Mouse (Mus musculus): ENCODE results near the gene Nup98. TPM values are rescaled to one million over a fixed set of nuclear protein-coding genes. Genes with fewer than 3 reads are reported as not detected.
A peak's percentile ranks its signal among the peaks of the same experiment; 100 is the strongest.

Gene Nup98
- total RNA-seq, 1 experiment: 59.4 TPM

GRCm38 (mm10) chr7:102109746-102110145 lies 100.2 kb downstream of the Nup98 start:
- H3K9ac ChIP-seq (ENCODE audit: insufficient read depth, low read depth, low read length, poor library complexity, severe bottlenecking): no peak overlapping the region
- no peak overlapping the region for H3K4me3 ChIP-seq (ENCODE audit: insufficient read depth in 1 of 2, low read depth in 1 of 2, low read length in 2 of 2, poor library complexity in 1 of 2, severe bottlenecking in 1 of 2)
- in situ Hi-C loops (cut with MboI; ENCODE audit: low sequenced_read_pairs in 2 of 2, unreplicated experiment in 2 of 2): no loop called here
- no peak overlapping the region for H3K27ac ChIP-seq (ENCODE audit: insufficient read depth, low read depth, low read length, poor library complexity, severe bottlenecking)
- H3K36me3 ChIP-seq (ENCODE audit: control insufficient read depth, insufficient read depth, low read length, poor library complexity, severe bottlenecking): no peaks in the 10 kb centered on the region
- DNase-seq (ENCODE audit: low read depth, low spot score): no peak
- H3K9me3 ChIP-seq (ENCODE audit: control insufficient read depth, insufficient read depth, low read depth, low read length): no peaks in the 10 kb centered on the region
- H3K4me1 ChIP-seq (ENCODE audit: control insufficient read depth in 2 of 2, insufficient read depth in 2 of 2, low read length in 2 of 2, poor library complexity in 1 of 2): peaks cover 0 to 9% of the 10 kb centered on the region in 2 experiments; a peak in 1 of 4 replicates
- TF ChIP-seq MAFK (IDR thresholded peaks at IDR 0.05; ENCODE audit: insufficient read depth, low read depth, low read length) (no peak), CHD2 (IDR thresholded peaks at IDR 0.05; ENCODE audit: low read depth, low read length) (no peak), ZC3H11A (IDR thresholded peaks at IDR 0.05; ENCODE audit: borderline replicate concordance, low read depth, low read length) (no peak), ZNF384 (IDR thresholded peaks at IDR 0.05; ENCODE audit: low read depth, low read length) (no peak), HCFC1 (IDR thresholded peaks at IDR 0.05; ENCODE audit: borderline replicate concordance, insufficient read depth, low read length) (no peak)

- no peak for TF ChIP-seq MAFK (IDR thresholded peaks at IDR 0.05; ENCODE audit: insufficient read depth, low read depth, low read length)
- TF ChIP-seq ZNF384 (IDR thresholded peaks at IDR 0.05; ENCODE audit: low read depth, low read length): no peak
- no peak for TF ChIP-seq CHD2 (IDR thresholded peaks at IDR 0.05; ENCODE audit: low read depth, low read length)
- no peak for TF ChIP-seq ZC3H11A (IDR thresholded peaks at IDR 0.05; ENCODE audit: borderline replicate concordance, low read depth, low read length)
- TF ChIP-seq HCFC1 (IDR thresholded peaks at IDR 0.05; ENCODE audit: borderline replicate concordance, insufficient read depth, low read length): no peak
- no peak for DNase-seq (ENCODE audit: low read depth, low spot score)
- no peaks in the 10 kb centered on the region for H3K9me3 ChIP-seq (ENCODE audit: control insufficient read depth, insufficient read depth, low read depth, low read length)
- H3K4me1 ChIP-seq (ENCODE audit: control insufficient read depth in 2 of 2, insufficient read depth in 2 of 2, low read length in 2 of 2, poor library complexity in 1 of 2): peaks cover 0 to 9% of the 10 kb centered on the region in 2 experiments; a peak in 1 of 4 replicates
- no peak within 1 kb of the TSS for H3K4me3 ChIP-seq (ENCODE audit: insufficient read depth in 1 of 2, low read depth in 1 of 2, low read length in 2 of 2, poor library complexity in 1 of 2, severe bottlenecking in 1 of 2)
- H3K36me3 ChIP-seq (ENCODE audit: control insufficient read depth, insufficient read depth, low read length, poor library complexity, severe bottlenecking): no peaks in the 10 kb centered on the region
- no peak within 1 kb of the TSS for H3K9ac ChIP-seq (ENCODE audit: insufficient read depth, low read depth, low read length, poor library complexity, severe bottlenecking)
- in situ Hi-C loops (cut with MboI; ENCODE audit: low sequenced_read_pairs in 2 of 2, unreplicated experiment in 2 of 2): no loop called here
- H3K27ac ChIP-seq (ENCODE audit: insufficient read depth, low read depth, low read length, poor library complexity, severe bottlenecking): no peak within 1 kb of the TSS
Measured at GRCm38 (mm10) chr7:102109171-102109570, 100.8 kb downstream of the Nup98 start, which contains the start of gene Art5. Gene Art5 (minus strand): TSS chr7:102109489.

- H3K9ac ChIP-seq (ENCODE audit: insufficient read depth, low read depth, low read length, poor library complexity, severe bottlenecking): no peak overlapping the region
- no peaks in the 10 kb centered on the region for H3K36me3 ChIP-seq (ENCODE audit: control insufficient read depth, insufficient read depth, low read length, poor library complexity, severe bottlenecking)
- no peaks in the 10 kb centered on the region for H3K9me3 ChIP-seq (ENCODE audit: control insufficient read depth, insufficient read depth, low read depth, low read length)
- no peak overlapping the region for H3K4me3 ChIP-seq (ENCODE audit: insufficient read depth in 1 of 2, low read depth in 1 of 2, low read length in 2 of 2, poor library complexity in 1 of 2, severe bottlenecking in 1 of 2)
- H3K27ac ChIP-seq (ENCODE audit: insufficient read depth, low read depth, low read length, poor library complexity, severe bottlenecking): no peak overlapping the region
- peaks cover 0 to 6% of the 10 kb centered on the region in 2 experiments; a peak in 1 of 4 replicates for H3K4me1 ChIP-seq (ENCODE audit: control insufficient read depth in 2 of 2, insufficient read depth in 2 of 2, low read length in 2 of 2, poor library complexity in 1 of 2)
- DNase-seq (ENCODE audit: low read depth, low spot score): no peak
- TF ChIP-seq CHD2 (IDR thresholded peaks at IDR 0.05; ENCODE audit: low read depth, low read length): no peak
- TF ChIP-seq MAFK (IDR thresholded peaks at IDR 0.05; ENCODE audit: insufficient read depth, low read depth, low read length): no peak
- no peak for TF ChIP-seq ZNF384 (IDR thresholded peaks at IDR 0.05; ENCODE audit: low read depth, low read length)
- no peak for TF ChIP-seq HCFC1 (IDR thresholded peaks at IDR 0.05; ENCODE audit: borderline replicate concordance, insufficient read depth, low read length)
- no peak for TF ChIP-seq ZC3H11A (IDR thresholded peaks at IDR 0.05; ENCODE audit: borderline replicate concordance, low read depth, low read length)
- in situ Hi-C loops (cut with MboI; ENCODE audit: low sequenced_read_pairs in 2 of 2, unreplicated experiment in 2 of 2): no loop called here
Measured at GRCm38 (mm10) chr7:102108206-102108605, 101.8 kb downstream of the Nup98 start.

- Histone ChIP-seq H3K9me3 (ENCODE audit: control insufficient read depth, insufficient read depth, low read depth, low read length) (no peaks in the 10 kb centered on the region), H3K27ac (ENCODE audit: insufficient read depth, low read depth, low read length, poor library complexity, severe bottlenecking) (no peak overlapping the region), H3K9ac (ENCODE audit: insufficient read depth, low read depth, low read length, poor library complexity, severe bottlenecking) (peak overlapping the region; percentile 70), H3K36me3 (ENCODE audit: control insufficient read depth, insufficient read depth, low read length, poor library complexity, severe bottlenecking) (no peaks in the 10 kb centered on the region), H3K4me3 (ENCODE audit: insufficient read depth in 1 of 2, low read depth in 1 of 2, low read length in 2 of 2, poor library complexity in 1 of 2, severe bottlenecking in 1 of 2) (peak overlapping the region; percentile 64 to 74), H3K4me1 (ENCODE audit: control insufficient read depth in 2 of 2, insufficient read depth in 2 of 2, low read length in 2 of 2, poor library complexity in 1 of 2) (peaks cover 3% of the 10 kb centered on the region in 2 experiments; a peak in 2 of 4 replicates)
- no peak for DNase-seq (ENCODE audit: low read depth, low spot score)
- in situ Hi-C loops (cut with MboI; ENCODE audit: low sequenced_read_pairs in 2 of 2, unreplicated experiment in 2 of 2): no loop called here
- TF ChIP-seq ZNF384 (IDR thresholded peaks at IDR 0.05; ENCODE audit: low read depth, low read length) (no peak), ZC3H11A (IDR thresholded peaks at IDR 0.05; ENCODE audit: borderline replicate concordance, low read depth, low read length) (no peak), HCFC1 (IDR thresholded peaks at IDR 0.05; ENCODE audit: borderline replicate concordance, insufficient read depth, low read length) (no peak), CHD2 (IDR thresholded peaks at IDR 0.05; ENCODE audit: low read depth, low read length) (no peak), MAFK (IDR thresholded peaks at IDR 0.05; ENCODE audit: insufficient read depth, low read depth, low read length) (no peak)
Measured at GRCm38 (mm10) chr7:102106700-102107141, 103.3 kb downstream of the Nup98 start.
